Mouse (Mus musculus): ENCODE measurements around the gene Fxyd4.
A peak's percentile ranks its signal among the peaks of the same experiment; 100 is the strongest.

Fxyd4 gene

DNA sequence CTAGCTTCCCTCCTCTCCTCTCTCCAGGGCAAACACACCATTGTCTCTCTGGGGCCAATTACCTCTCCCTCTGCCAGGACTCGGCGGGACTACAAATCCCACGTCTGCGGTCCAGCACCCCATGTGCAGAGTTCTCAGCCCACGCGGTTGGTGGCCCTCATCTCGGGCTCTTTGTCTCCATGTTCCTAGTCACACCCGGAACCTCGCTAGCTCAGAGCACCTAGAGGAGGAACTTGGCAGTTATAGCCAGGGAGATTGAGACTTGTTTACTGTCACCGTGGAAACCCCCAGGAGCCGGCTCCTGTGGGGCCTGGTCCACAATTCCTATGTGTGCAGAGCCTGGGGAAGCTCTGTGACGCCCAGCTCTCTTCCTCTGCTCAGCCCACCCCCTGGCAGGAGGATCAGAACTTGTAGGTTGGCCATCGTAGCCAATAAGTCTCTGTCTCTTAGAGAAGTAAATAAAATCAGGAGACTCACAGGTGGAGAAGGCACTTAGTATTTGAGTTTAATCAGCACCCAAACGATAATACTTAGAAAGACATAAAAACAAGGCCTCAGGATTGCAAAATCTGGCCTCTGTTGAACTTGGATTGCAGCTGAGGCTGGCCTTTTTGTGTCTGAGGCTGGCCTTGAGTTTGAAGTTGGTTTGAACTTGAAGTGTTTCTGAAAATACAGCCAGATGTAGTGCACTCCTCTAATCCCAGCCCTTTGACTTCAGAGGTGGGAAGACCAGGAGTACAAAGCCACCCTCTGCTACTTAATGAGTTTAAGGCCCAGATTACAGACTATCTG, 45.9 kb downstream of the Fxyd4 start:
- DNase-seq (ENCODE audit: low read depth, low spot score), result peak; percentile 80

DNA sequence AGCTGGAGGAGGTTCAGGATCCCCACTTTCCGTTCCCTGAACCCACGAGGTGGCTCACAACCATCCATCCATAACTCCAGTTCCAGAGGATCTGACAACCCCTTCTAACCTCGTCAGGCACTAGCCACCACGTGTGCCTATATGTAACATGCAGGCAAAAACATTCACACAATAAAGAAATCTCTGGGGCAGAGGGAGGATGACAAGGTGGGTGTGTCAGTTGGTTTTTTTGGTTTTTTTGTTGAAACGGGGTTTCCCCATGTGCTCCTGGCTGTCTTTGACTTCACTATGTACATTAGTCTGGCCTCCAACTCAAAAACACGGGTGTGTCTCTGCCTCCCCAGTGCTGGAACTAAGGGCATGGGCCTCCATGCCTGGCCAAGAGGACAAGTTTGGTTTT, 47.2 kb downstream of the Fxyd4 start:
- no peak for DNase-seq (ENCODE audit: low read depth, low spot score)

DNA sequence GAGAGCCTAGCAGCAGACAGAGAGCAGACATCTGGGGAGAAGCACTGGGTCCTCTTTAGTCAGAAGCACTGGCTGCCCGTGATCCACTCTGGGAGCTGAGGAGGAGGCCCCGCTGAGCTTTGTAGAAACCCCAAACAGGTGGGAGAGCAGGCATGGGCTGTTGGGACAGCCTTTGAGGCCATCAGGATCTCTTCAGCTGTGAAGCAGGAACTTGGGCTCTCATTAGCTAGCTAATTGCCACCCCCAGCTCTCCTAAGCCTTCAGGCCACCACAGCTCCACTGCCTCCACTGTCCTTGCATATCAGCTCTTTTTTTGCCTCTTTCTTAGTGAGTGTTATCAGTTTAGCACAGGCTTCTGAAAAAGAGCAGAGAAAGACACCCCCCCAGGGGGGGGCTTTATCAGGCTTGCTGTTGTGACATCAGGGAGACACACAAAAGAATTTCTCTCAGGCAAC, 48.8 kb downstream of the Fxyd4 start:
- DNase-seq (ENCODE audit: low read depth, low spot score), result no peak

DNA sequence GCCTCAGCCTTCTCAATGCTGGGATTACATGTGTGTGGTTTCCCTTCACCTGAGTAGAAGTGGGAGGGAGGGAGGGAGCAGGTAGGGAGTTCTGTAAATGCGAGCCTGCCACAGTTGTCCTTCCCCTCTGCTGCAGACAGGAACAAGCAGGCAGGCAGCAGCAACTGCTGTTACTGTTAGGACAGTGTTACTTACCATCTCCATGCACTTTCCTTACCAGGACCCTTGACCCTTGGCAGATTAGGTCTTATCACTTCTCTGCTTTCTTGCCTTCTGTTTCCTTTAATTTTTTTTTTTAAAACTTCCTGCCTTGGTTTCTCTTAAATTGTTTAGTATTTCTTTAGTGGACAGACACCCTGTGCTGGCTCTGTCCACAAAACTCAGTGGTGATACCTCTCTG, 49.5 kb downstream of the Fxyd4 start:
- DNase-seq (ENCODE audit: low read depth, low spot score), result no peak

DNA sequence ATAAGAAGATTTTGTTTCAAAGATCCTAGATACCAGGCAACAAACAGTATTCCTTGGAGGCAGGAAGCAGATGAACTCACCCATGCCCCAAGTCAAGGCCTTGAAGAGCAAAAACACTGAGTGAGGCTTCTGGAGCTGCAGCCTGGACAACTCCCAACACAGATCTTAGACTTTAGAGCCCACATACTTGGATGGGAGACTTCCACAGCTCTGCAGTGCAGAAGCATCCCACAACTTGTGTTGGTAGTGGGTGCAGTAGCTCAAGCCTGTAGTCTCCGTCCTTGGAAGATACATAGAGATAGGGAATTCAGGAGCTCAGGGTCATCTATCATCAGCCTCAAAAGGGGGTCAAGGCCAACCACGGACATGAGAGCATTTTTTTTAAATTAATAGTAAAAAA, 51.5 kb downstream of the Fxyd4 start:
- DNase-seq (ENCODE audit: low read depth, low spot score), result no peak

Measured in R1 (cell line).